Mouse (Mus musculus) lung, postnatal 0 days (tissue): ENCODE measurements around the gene Taf9. TPM values are rescaled to one million over a fixed set of nuclear protein-coding genes. Genes with fewer than 3 reads are reported as not detected.

Experiments
- ATAC-seq: fragments of 200-750 bp; cut with Nextera tagmentation; 2 replicates; pipeline ENCODE4 v1.8.0; 2017; ENCODE audit warnings: moderate library complexity
- DNase-seq: peaks from one replicate; pipeline ENCODE4 v3.0.0-alpha.2; 2016; ENCODE audit warnings: low spot score
- H3K27ac ChIP-seq: fragments of 300-500 bp; sonication (generic); 2 replicates; pipeline ENCODE4 v1.5.1; 2014; ENCODE audit warnings: antibody characterized with exemption, mild to moderate bottlenecking, low read length, mixed read lengths
- H3K27me3 ChIP-seq: fragments of 300-500 bp; sonication (generic); replicated peaks from 2 replicates; pipeline ENCODE4 v1.6.1; 2014; ENCODE audit warnings: low read length, mixed read lengths; ENCODE audit not compliant: insufficient read depth
- H3K36me3 ChIP-seq: fragments of 300-500 bp; sonication (generic); 2 replicates; pipeline ENCODE4 v1.6.1; 2014; ENCODE audit warnings: low read length, mixed read lengths; ENCODE audit not compliant: insufficient read depth
- H3K4me1 ChIP-seq: fragments of 300-500 bp; sonication (generic); 2 replicates; pipeline ENCODE4 v1.6.1; 2014; ENCODE audit warnings: antibody characterized with exemption, low read depth, low read length, mixed read lengths; ENCODE audit not compliant: insufficient read depth
- H3K4me2 ChIP-seq: fragments of 300-500 bp; sonication (generic); replicated peaks from 2 replicates; pipeline ENCODE4 v1.6.1; 2014; ENCODE audit warnings: low read depth, mild to moderate bottlenecking, low read length, moderate library complexity, mixed read lengths
- H3K4me3 ChIP-seq: fragments of 300-500 bp; sonication (generic); 2 replicates; pipeline ENCODE4 v1.5.1; 2014; ENCODE audit warnings: low read depth, low read length
- H3K9ac ChIP-seq: fragments of 300-500 bp; sonication (generic); replicated peaks from 2 replicates; pipeline ENCODE4 v1.6.1; 2014; ENCODE audit warnings: low read depth, mild to moderate bottlenecking
- H3K9me3 ChIP-seq: fragments of 300-500 bp; sonication (generic); 2 replicates; pipeline ENCODE4 v1.6.1; 2016; ENCODE audit warnings: low read length, mixed read lengths
- CTCF ChIP-seq: IDR thresholded peaks from 2 replicates; pipeline ENCODE4 v1.5.1; 2016; ENCODE audit warnings: antibody characterized with exemption, mild to moderate bottlenecking
- EP300 ChIP-seq: IDR thresholded peaks from 2 replicates; pipeline ENCODE4 v1.6.1; 2016; ENCODE audit warnings: antibody characterized with exemption, mild to moderate bottlenecking, control low read depth
- WGBS: fragments of 180-500 bp; shearing (Covaris S2); extraction: QIAGEN DNeasy Blood & Tissue Kit; methylation state at CpG from one replicate; pipeline ENCODE4 v1.1.7; 2014; 5-methylcytosine and 5-hydroxymethylcytosine counted together
- polyA plus RNA-seq: library from polyadenylated mRNA; unstranded; fragments of >200 nt; fragmentation: Nextera tagmentation; extraction: Ambion mirVana; gene quantifications from 2 replicates; pipeline ENCODE4 v1.2.1, GENCODE M21; 2015

Gene Taf9
- polyA plus RNA-seq, 1 experiment from 2014 or later, result 15.5 TPM

- Histone ChIP-seq H3K27ac (no peak overlapping the region), H3K4me1 (no peaks in the 10 kb centered on the region), H3K27me3 (no peaks in the 10 kb centered on the region), H3K4me3 (no peak overlapping the region), H3K9ac (no peak overlapping the region), H3K36me3 (peaks cover 17% of the 10 kb centered on the region; the same call in 1 of the 2 replicates), H3K9me3 (no peaks in the 10 kb centered on the region), H3K4me2 (no peak overlapping the region)
- no peak for ATAC-seq
- TF ChIP-seq EP300 (no peak), CTCF (no peak)
- 83% methylated on average over 3 of the region's 3 CpGs for WGBS
- DNase-seq, result no peak
These were observed 17.2 kb upstream of the Taf9 start for GRCm38 (mm10) chr13:100634106-100634691.

DNA sequence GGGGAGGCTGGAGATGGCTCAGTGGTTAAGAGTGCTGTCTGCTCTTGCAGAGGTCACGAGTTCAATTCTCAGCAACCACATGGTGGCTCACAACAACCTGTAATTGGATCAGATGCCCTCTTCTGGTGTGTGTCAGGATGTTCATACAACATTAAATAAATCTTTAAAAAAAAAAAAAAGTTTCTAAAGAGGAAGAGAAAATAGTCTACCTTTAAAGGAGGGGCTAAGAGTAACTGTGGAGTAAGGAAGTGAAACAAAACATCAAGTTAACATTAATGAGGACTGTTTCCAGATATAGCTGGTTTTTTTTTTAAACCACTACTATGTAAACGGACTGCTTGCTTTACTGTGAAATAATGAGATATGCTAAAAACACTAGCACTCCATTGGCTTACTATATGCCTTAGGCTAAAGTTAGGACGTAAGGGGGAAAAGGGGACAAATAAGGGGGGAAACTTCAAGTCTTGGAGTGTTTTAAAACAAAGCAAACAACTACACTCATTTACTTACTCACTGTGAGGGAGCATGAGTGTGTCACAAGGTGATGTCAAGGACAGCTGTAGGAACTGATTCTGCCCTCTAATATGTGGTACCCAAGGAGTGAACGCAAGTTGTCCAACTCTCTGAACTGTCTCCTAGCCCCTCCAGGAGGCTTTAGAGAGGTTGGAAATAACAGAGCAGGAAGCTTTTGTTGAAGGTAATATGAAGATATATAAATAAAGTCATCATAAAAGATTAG is 8.7 kb upstream of the Taf9 start:
- Histone ChIP-seq H3K9ac (no peak overlapping the region), H3K4me2 (no peak overlapping the region), H3K4me1 (no peaks in the 10 kb centered on the region), H3K4me3 (no peak overlapping the region), H3K36me3 (peaks cover 13% of the 10 kb centered on the region), H3K27ac (no peak overlapping the region), H3K9me3 (no peaks in the 10 kb centered on the region), H3K27me3 (no peaks in the 10 kb centered on the region)
- ATAC-seq (no peak), DNase-seq (no peak)
- TF ChIP-seq EP300 (no peak), CTCF (no peak)
- 87% methylated on average over 4 of the region's 4 CpGs for WGBS

DNA sequence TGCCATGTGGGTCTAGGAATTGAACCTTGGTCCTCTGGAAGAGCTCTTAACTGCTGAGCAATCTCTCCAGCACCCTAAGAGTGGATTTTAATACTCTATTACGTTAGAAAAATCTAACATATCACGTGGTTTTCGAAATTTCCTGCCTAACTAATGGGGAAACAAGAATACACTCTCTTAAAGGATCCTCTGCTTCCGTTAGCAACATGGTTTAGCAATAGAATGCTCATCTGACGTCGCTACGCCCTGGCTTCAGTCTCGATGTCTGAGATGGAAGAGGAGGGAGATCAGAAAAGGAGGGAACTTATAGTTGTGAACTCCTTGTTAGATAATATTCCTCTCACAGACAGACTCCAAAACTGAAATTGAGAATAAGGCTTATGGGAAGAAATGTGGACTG is 3.2 kb upstream of the Taf9 start:
- peaks cover 6% of the 10 kb centered on the region; the same call in 1 of the 2 replicates for H3K4me1 ChIP-seq

DNA sequence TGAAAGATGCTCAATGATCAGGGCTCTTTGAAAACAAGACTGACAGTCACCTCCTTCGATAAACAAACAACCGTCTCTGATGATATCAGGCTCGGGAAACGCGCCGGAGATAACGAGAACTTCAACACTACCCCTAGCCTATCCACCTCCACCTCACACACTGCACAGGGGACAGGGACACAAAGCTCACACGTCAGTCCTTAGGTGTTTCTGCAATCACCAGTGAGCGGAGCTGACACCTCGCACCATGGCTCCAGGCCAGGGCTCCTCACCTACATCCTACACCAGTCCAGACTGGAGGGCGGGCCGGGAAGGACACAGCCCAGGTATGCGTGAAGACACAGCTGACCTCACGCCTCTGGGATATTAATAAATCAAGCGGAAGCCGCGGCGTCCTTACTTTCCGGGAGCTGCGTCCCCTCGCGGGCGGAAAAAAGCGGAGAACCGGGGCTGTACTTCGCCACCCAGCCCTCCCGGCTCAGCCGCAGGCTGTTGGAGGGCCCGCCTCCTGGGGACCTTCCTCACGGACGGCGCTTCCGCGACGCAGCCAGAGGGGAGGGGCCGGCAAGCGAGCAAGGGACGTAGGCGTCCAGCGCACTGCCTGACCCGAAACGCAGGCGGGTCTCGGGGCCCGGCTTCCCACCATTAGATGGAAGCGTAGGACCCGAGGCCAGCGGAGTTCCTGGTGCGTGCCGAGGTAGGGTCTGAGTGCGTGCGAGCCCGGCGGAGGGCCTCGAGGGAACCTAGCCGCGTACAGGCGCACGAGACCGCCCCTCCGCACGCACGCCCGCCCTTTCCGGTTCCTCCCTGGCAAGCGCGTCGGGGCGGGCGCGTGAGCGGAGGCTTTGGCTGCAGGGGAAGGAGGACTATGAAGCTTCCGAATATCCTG is 585 bp upstream of the Taf9 start, which contains the start of the genes Ak6 and Rad17:
TSS of gene Ak6 (plus strand) at position 430 of the 889 bp plus-strand sequence.
TSS of gene Rad17 (minus strand) at position 502 of the 889 bp plus-strand sequence.
- 0 out of 2 replicates have a peak, but pooled peaks have one; percentile 40 for TF ChIP-seq EP300
- peak; percentile 52 for TF ChIP-seq CTCF
- no peaks in the 10 kb centered on the region for H3K27me3 ChIP-seq
- DNase-seq, result peak; percentile 96
- peak within 1 kb of the TSS; percentile 95 for H3K4me3 ChIP-seq
- ATAC-seq, result peak; percentile 98
- H3K9ac ChIP-seq, result peak within 1 kb of the TSS; percentile 86
- H3K36me3 ChIP-seq, result no peaks in the 10 kb centered on the region; the same call in 1 of the 2 replicates
- WGBS, result under 1% methylated on average over 55 of the region's 73 CpGs
- H3K27ac ChIP-seq, result peak within 1 kb of the TSS; percentile 93
- H3K4me1 ChIP-seq, result peaks cover 6% of the 10 kb centered on the region; the same call in 1 of the 2 replicates
- H3K4me2 ChIP-seq, result peak within 1 kb of the TSS; percentile 74
- no peaks in the 10 kb centered on the region for H3K9me3 ChIP-seq

More for the DNA sequence above, 3.2 kb upstream of the Taf9 start:
- Histone ChIP-seq H3K4me2 (no peak overlapping the region), H3K27me3 (no peaks in the 10 kb centered on the region), H3K9me3 (no peaks in the 10 kb centered on the region), H3K9ac (no peak overlapping the region), H3K4me3 (no peak overlapping the region), H3K27ac (no peak overlapping the region), H3K36me3 (peaks cover 7% of the 10 kb centered on the region; the same call in 1 of the 2 replicates)
- WGBS, result 90% methylated on average over 8 of the region's 8 CpGs
- TF ChIP-seq CTCF (no peak), EP300 (no peak)
- ATAC-seq (no peak), DNase-seq (no peak)

GRCm38 (mm10) chr13:100658091-100658490 is 6.7 kb downstream of the Taf9 start:
- DNase-seq (no peak), ATAC-seq (no peak)
- no peaks in the 10 kb centered on the region for H3K27me3 ChIP-seq
- H3K27ac ChIP-seq, result no peak overlapping the region
- H3K9ac ChIP-seq, result no peak overlapping the region
- TF ChIP-seq CTCF (no peak), EP300 (no peak)
- no peaks in the 10 kb centered on the region for H3K36me3 ChIP-seq
- H3K9me3 ChIP-seq, result no peaks in the 10 kb centered on the region
- H3K4me3 ChIP-seq, result no peak overlapping the region
- H3K4me1 ChIP-seq, result no peaks in the 10 kb centered on the region
- H3K4me2 ChIP-seq, result no peak overlapping the region
- 90% methylated on average over 5 of the region's 5 CpGs for WGBS
